Comparison of ENCODE assay signal across 18 mouse cellular contexts in genomic region chr9:43998851-43999250, GRCm38 (mm10). TPM values are rescaled to one million over a fixed set of nuclear protein-coding genes. Genes with fewer than 3 reads are reported as not detected.
A peak's percentile ranks its signal among the peaks of the same experiment; 100 is the strongest.
DNase-seq lines count a peak whose midpoint lies in the region.
"Had no signal": no experiment of that assay in that cellular context is flagged by ENCODE, and none has a peak within 500 bp of the region (broad histone marks: within the 10 kb centered on the region; RNA-seq: fewer than 3 reads in every experiment).

No protein-coding gene starts in this region.

- intact Hi-C loops in gastrocnemius, postnatal 36 days (cut with DNase I): no loop called here
- intact Hi-C loops in heart, postnatal 10 days (cut with DNase I): no loop called here
- intact Hi-C loops in heart, postnatal 14 days (cut with DNase I): no loop called here

- peak; percentile 27 for DNase-seq in gastrocnemius, adult 18-20 months (ENCODE audit: low spot score)
- DNase-seq in gastrocnemius, postnatal 36 days: no peak
- peak; percentile 29 to 54 for DNase-seq in heart, adult 18-20 months
- DNase-seq in heart, adult 8-10 months (ENCODE audit: low spot score): no peak
- peak; percentile 32 to 41 for DNase-seq in heart, postnatal 10 days
- DNase-seq in heart, postnatal 14 days: no peak
- peak; percentile 63 for DNase-seq in skeletal muscle tissue, adult 2 months (ENCODE audit: low read depth, low spot score)
- DNase-seq: adrenal gland, postnatal 10 days; adrenal gland, postnatal 36 days; B cell, adult 2 months; cerebellum, adult 11 months; cerebellum, adult 2 months; cerebellum, adult 9-11 months; cerebellum, postnatal 25 days; kidney, adult 11 months; kidney, adult 8-10 months had no signal

RNA-seq across cellular contexts. Expression of gene Thy1, which starts 44.3 kb away (rescaled TPM):
- 10 to 100 TPM in 1 of 2 experiments, 1 to 10 TPM in 1; 7.9 to 10.5 TPM for total RNA-seq in gastrocnemius, adult 18-20 months (2021)
- 10 to 100 TPM; 13.2 to 18.7 TPM for total RNA-seq in gastrocnemius, postnatal 36 days (2021)
- 10 to 100 TPM; 10.5 to 16.5 TPM for total RNA-seq in heart, adult 18-20 months (2021)
- 10 to 100 TPM in 2 of 4 experiments, 1 to 10 TPM in 2; 8.9 to 12.4 (median 11.0) TPM for total RNA-seq in heart, adult 8-10 months (2022)
- total RNA-seq in heart, postnatal 10 days (2021): 10 to 100 TPM; 31.3 to 32.3 TPM
- 10 to 100 TPM; 27.1 to 57.0 TPM for total RNA-seq in heart, postnatal 14 days (2021)
- total RNA-seq: CH12.LX, G1E had no signal

Comparison
In these comparisons a context has a peak if more than half of its experiments do, and no peak if none do; other contexts are left out.
1. DNase-seq: peak in gastrocnemius, adult 18-20 months (single experiment), heart, adult 18-20 months (2 of 2), heart, postnatal 10 days (2 of 2) and skeletal muscle tissue, adult 2 months (single experiment); none in gastrocnemius, postnatal 36 days (0 of 2), heart, adult 8-10 months (single experiment) and heart, postnatal 14 days (0 of 2).